Mouse (Mus musculus): Measurements from ENCODE around the gene Sdccag8. TPM values are rescaled to one million over a fixed set of nuclear protein-coding genes. Genes with fewer than 3 reads are reported as not detected.

The Sdccag8 gene
- polyA plus RNA-seq (2014; fragmentation: Nextera tagmentation; extraction: Ambion mirVana) = 21.6 and 22.6 TPM in 2 replicates

DNA sequence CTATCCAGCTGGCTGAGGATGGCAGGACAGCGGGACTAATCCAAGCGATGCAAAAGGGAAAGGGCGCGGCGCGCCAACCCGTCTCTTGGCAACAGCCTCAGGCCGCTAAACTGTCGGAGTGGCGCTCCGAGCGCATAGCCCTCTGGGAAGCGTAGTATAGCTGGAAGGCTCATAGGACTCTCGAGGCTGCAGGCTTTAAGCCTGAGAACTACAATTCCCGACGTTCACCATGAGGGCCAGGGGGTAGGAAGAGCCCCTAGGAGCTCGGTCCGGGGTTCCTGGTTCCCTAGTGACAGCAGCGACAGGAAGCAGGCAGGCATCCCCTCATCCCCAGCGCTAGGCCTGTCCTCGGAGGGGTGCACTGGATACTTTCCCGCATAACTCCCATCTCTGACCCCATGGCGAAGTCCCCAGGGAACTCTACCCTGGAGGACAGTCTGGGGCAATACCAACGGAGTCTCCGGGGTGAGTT is at the start of gene Sdccag8:
Sdccag8 (plus strand) TSS at position 70 of the 472 bp plus-strand sequence.
- H3K36me3 ChIP-seq (ENCODE audit: control insufficient read depth, insufficient read depth, low read length) = no peaks in the 10 kb centered on the region
- no peaks in the 10 kb centered on the region for H3K9me3 ChIP-seq (ENCODE audit: control insufficient read depth, low read length)
- peak within 1 kb of the TSS; percentile 100 for H3K27ac ChIP-seq (ENCODE audit: low read depth, low read length)
- H3K27me3 ChIP-seq (ENCODE audit: control insufficient read depth, insufficient read depth, low read length) = no peaks in the 10 kb centered on the region
- H3K4me1 ChIP-seq (ENCODE audit: control insufficient read depth, insufficient read depth, low read length) = peaks cover 15% of the 10 kb centered on the region; the same call in 1 of the 2 replicates
- peak within 1 kb of the TSS; percentile 98 for H3K9ac ChIP-seq (replicated peaks; ENCODE audit: low read depth, low read length)
- H3K4me2 ChIP-seq (ENCODE audit: low read depth, low read length) = peak within 1 kb of the TSS; percentile 67
- 0% methylated on average over 25 of the region's 25 CpGs for WGBS
- peak; percentile 96 for ATAC-seq (ENCODE audit: low read depth)
- H3K4me3 ChIP-seq (ENCODE audit: low read depth, low read length) = peak within 1 kb of the TSS; percentile 90

DNA sequence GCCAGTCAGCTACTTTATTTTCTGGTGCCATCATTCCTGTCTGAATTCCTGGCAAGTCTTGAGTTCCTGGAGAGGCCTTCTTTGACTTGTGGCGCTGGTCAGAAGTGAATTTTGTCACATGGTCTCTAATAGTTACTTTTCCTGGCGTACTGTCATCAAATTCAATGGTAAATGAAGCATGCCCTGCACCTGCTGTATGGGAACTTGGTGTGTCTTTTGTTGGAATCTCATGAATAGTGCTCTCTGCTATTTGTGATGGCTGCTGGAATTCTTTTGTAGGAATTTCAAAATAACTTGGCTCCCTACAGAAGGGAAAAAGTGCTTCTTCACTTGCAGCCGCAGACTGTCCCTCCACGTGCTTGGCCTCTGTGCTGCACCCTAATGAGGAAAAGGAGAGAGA is 39.9 kb upstream of the Sdccag8 start:
- H3K27ac ChIP-seq (ENCODE audit: low read depth, low read length) = no peak overlapping the region
- H3K9ac ChIP-seq (replicated peaks; ENCODE audit: low read depth, low read length) = no peak overlapping the region
- H3K4me2 ChIP-seq (ENCODE audit: low read depth, low read length) = no peak overlapping the region
- H3K27me3 ChIP-seq (ENCODE audit: control insufficient read depth, insufficient read depth, low read length) = no peaks in the 10 kb centered on the region
- H3K4me1 ChIP-seq (ENCODE audit: control insufficient read depth, insufficient read depth, low read length) = no peaks in the 10 kb centered on the region
- H3K4me3 ChIP-seq (ENCODE audit: low read depth, low read length) = no peak overlapping the region
- peaks cover 21% of the 10 kb centered on the region for H3K36me3 ChIP-seq (ENCODE audit: control insufficient read depth, insufficient read depth, low read length)
- H3K9me3 ChIP-seq (ENCODE audit: control insufficient read depth, low read length) = no peaks in the 10 kb centered on the region
- no peak for ATAC-seq (ENCODE audit: low read depth)
- 61% methylated on average over 4 of the region's 4 CpGs for WGBS

DNA sequence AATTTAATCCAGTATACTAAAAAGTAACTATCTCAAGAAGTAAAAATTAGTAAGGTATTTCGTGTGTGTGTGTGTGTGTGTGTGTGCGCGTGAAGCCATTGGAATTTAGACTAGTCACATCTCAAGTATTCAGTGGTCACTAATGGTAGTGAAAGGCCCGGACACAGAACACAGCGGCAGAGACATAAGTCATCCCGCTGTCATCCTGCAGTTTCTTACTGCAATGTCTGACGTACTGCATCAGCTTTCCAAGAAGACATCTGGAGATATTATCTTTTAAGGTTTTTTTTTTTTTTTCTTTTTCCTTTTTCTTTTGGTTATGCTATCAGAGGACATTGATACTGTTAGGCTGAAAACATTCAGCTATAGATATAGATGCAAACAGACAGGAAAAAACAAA is 25.1 kb upstream of the Sdccag8 start:
- WGBS = 84% methylated on average over 7 of the region's 7 CpGs
- Histone ChIP-seq H3K4me2 (ENCODE audit: low read depth, low read length) (no peak overlapping the region), H3K27ac (ENCODE audit: low read depth, low read length) (no peak overlapping the region), H3K4me1 (ENCODE audit: control insufficient read depth, insufficient read depth, low read length) (no peaks in the 10 kb centered on the region), H3K27me3 (ENCODE audit: control insufficient read depth, insufficient read depth, low read length) (no peaks in the 10 kb centered on the region), H3K4me3 (ENCODE audit: low read depth, low read length) (no peak overlapping the region), H3K36me3 (ENCODE audit: control insufficient read depth, insufficient read depth, low read length) (peaks cover 7% of the 10 kb centered on the region; the same call in 1 of the 2 replicates), H3K9me3 (ENCODE audit: control insufficient read depth, low read length) (no peaks in the 10 kb centered on the region), H3K9ac (replicated peaks; ENCODE audit: low read depth, low read length) (no peak overlapping the region)
- ATAC-seq (ENCODE audit: low read depth) = no peak

DNA sequence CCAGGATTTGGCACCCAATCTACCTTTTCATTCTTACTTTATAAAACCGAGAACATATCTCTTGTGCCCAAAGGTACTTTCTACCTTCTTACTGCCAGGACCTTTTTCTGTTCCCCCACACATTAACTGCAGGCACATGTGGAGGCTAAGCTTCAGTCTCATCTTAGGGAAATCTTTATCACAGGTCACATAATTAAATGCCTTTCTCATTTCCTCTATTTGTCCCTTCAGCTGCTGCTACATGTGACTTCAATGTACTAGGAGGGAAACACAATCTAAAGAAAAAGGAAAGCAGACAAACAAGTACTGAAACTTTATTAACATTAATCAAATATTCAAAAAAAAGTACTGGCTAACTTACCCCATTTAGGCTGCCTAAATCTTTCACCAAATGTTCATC is 22.3 kb upstream of the Sdccag8 start:
- Histone ChIP-seq H3K27ac (ENCODE audit: low read depth, low read length) (no peak overlapping the region), H3K9me3 (ENCODE audit: control insufficient read depth, low read length) (no peaks in the 10 kb centered on the region), H3K4me1 (ENCODE audit: control insufficient read depth, insufficient read depth, low read length) (no peaks in the 10 kb centered on the region), H3K4me2 (ENCODE audit: low read depth, low read length) (no peak overlapping the region), H3K27me3 (ENCODE audit: control insufficient read depth, insufficient read depth, low read length) (no peaks in the 10 kb centered on the region), H3K4me3 (ENCODE audit: low read depth, low read length) (no peak overlapping the region), H3K9ac (replicated peaks; ENCODE audit: low read depth, low read length) (no peak overlapping the region), H3K36me3 (ENCODE audit: control insufficient read depth, insufficient read depth, low read length) (peaks cover 3% of the 10 kb centered on the region; the same call in 1 of the 2 replicates)
- 94% methylated on average over 1 of the region's 1 CpGs for WGBS
- no peak for ATAC-seq (ENCODE audit: low read depth)

DNA sequence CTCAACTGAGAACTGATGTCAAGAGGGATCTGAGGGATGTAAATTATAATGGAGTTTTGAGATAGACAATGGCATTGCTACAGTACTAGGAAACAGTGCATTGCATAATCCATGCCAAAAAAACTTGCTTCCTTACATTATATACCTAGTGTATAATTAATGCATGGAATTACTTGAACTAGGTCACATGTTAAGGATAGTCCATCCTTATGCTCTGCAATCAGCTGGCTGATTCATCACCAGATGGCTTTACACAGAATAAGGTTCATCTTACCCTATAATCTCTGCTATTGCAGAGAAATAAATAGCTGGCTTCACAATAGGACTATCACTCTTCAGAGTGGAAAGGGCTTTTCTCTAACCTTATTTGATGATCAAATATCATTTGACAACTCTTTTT is 15.8 kb upstream of the Sdccag8 start:
- H3K27ac ChIP-seq (ENCODE audit: low read depth, low read length) = no peak overlapping the region
- no peaks in the 10 kb centered on the region for H3K27me3 ChIP-seq (ENCODE audit: control insufficient read depth, insufficient read depth, low read length)
- no peaks in the 10 kb centered on the region for H3K36me3 ChIP-seq (ENCODE audit: control insufficient read depth, insufficient read depth, low read length)
- no peak for ATAC-seq (ENCODE audit: low read depth)
- no peak overlapping the region for H3K9ac ChIP-seq (replicated peaks; ENCODE audit: low read depth, low read length)
- 0 out of 2 replicates have a peak, but pooled peaks cover 4% of the 10 kb centered on the region for H3K4me1 ChIP-seq (ENCODE audit: control insufficient read depth, insufficient read depth, low read length)
- no peak overlapping the region for H3K4me2 ChIP-seq (ENCODE audit: low read depth, low read length)
- no peaks in the 10 kb centered on the region for H3K9me3 ChIP-seq (ENCODE audit: control insufficient read depth, low read length)
- no peak overlapping the region for H3K4me3 ChIP-seq (ENCODE audit: low read depth, low read length)

DNA sequence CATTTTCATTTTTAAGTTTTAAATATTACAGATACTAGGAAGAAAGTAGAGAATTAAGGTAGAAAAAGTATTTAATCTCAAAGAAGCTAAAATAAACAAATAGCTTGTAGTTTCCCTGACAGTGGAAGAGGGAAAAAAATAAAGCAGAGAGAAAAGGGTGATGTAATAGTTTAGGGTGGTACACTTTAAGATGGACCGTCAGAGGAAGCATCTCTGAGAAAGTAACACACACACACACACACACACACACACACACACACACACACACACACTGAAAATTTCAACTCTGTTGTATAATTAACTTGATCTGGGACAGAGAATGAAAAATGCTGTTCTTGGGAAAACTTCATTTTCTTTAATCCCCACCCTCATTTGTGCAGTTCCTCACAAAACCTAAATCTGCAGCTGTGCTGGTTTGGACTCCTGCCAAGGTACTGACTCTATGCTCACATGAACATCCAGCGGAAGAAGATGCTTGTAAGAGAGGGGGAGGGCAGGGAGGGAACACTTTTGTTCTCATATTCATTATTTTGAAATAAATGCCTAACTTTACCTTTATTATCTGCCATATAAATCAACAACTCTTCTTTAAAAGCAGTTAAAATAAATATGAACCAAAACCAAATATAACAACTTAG is 13.6 kb upstream of the Sdccag8 start:
- WGBS = 23% methylated on average over 2 of the region's 2 CpGs
- H3K36me3 ChIP-seq (ENCODE audit: control insufficient read depth, insufficient read depth, low read length) = no peaks in the 10 kb centered on the region
- no peak overlapping the region for H3K4me3 ChIP-seq (ENCODE audit: low read depth, low read length)
- H3K27me3 ChIP-seq (ENCODE audit: control insufficient read depth, insufficient read depth, low read length) = no peaks in the 10 kb centered on the region
- ATAC-seq (ENCODE audit: low read depth) = no peak
- H3K9me3 ChIP-seq (ENCODE audit: control insufficient read depth, low read length) = no peaks in the 10 kb centered on the region
- H3K4me1 ChIP-seq (ENCODE audit: control insufficient read depth, insufficient read depth, low read length) = 0 out of 2 replicates have a peak, but pooled peaks cover 4% of the 10 kb centered on the region
- H3K4me2 ChIP-seq (ENCODE audit: low read depth, low read length) = no peak overlapping the region
- H3K27ac ChIP-seq (ENCODE audit: low read depth, low read length) = no peak overlapping the region; the same call in 1 of the 2 replicates
- H3K9ac ChIP-seq (replicated peaks; ENCODE audit: low read depth, low read length) = no peak overlapping the region

DNA sequence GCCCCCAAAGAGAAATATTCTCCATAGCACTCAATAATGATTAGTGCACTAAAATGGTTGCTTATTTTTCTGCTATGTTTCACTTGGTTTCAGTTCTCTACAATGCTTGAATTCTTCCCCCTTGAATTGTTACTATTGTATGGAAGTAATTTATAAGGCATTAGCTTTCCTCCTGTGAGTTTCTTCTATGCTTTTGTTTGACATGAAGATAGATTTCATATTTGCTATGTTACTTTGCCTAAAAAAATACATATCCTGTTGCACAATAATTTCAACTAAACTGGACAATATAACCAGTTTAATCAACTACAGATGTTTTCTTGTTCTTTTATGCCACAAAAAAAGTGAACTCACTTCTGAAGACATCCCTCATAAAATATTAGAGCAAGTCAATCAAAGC is 4.3 kb upstream of the Sdccag8 start:
- Histone ChIP-seq H3K9ac (replicated peaks; ENCODE audit: low read depth, low read length) (no peak overlapping the region), H3K4me3 (ENCODE audit: low read depth, low read length) (no peak overlapping the region), H3K36me3 (ENCODE audit: control insufficient read depth, insufficient read depth, low read length) (no peaks in the 10 kb centered on the region), H3K4me1 (ENCODE audit: control insufficient read depth, insufficient read depth, low read length) (peaks cover 31% of the 10 kb centered on the region; the same call in 1 of the 2 replicates), H3K9me3 (ENCODE audit: control insufficient read depth, low read length) (no peaks in the 10 kb centered on the region), H3K27me3 (ENCODE audit: control insufficient read depth, insufficient read depth, low read length) (no peaks in the 10 kb centered on the region), H3K27ac (ENCODE audit: low read depth, low read length) (no peak overlapping the region), H3K4me2 (ENCODE audit: low read depth, low read length) (no peak overlapping the region)
- no peak for ATAC-seq (ENCODE audit: low read depth)

DNA sequence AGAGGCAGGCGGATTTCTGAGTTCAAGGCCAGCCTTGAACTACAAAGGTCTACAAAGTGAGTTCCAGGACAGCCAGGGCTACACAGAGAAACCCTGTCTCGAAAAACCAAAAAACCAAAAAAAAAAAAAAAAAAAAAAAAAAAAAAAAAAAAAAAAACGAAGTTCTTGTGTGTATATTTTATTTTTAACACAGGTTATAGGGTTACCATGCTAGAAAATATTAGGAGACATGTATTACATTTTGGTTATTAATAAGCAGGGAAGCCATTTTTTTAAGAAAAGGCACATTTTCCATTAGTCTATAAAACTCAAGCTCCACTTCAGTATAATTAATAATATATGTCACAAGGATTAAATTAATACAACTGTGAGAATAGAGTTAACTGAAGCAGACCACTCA is 2.6 kb upstream of the Sdccag8 start:
- H3K4me1 ChIP-seq (ENCODE audit: control insufficient read depth, insufficient read depth, low read length) = peaks cover 29% of the 10 kb centered on the region; the same call in 1 of the 2 replicates
- no peaks in the 10 kb centered on the region for H3K36me3 ChIP-seq (ENCODE audit: control insufficient read depth, insufficient read depth, low read length)
- no peak overlapping the region for H3K27ac ChIP-seq (ENCODE audit: low read depth, low read length)
- ATAC-seq (ENCODE audit: low read depth) = no peak
- peak overlapping the region; percentile 67 for H3K4me2 ChIP-seq (ENCODE audit: low read depth, low read length)
- WGBS = 86% methylated on average over 3 of the region's 3 CpGs
- H3K27me3 ChIP-seq (ENCODE audit: control insufficient read depth, insufficient read depth, low read length) = no peaks in the 10 kb centered on the region
- 0 out of 2 replicates have a peak overlapping the region, but pooled peaks have one; percentile 98 for H3K9ac ChIP-seq (replicated peaks; ENCODE audit: low read depth, low read length)
- H3K4me3 ChIP-seq (ENCODE audit: low read depth, low read length) = peak overlapping the region; percentile 90
- no peaks in the 10 kb centered on the region for H3K9me3 ChIP-seq (ENCODE audit: control insufficient read depth, low read length)

DNA sequence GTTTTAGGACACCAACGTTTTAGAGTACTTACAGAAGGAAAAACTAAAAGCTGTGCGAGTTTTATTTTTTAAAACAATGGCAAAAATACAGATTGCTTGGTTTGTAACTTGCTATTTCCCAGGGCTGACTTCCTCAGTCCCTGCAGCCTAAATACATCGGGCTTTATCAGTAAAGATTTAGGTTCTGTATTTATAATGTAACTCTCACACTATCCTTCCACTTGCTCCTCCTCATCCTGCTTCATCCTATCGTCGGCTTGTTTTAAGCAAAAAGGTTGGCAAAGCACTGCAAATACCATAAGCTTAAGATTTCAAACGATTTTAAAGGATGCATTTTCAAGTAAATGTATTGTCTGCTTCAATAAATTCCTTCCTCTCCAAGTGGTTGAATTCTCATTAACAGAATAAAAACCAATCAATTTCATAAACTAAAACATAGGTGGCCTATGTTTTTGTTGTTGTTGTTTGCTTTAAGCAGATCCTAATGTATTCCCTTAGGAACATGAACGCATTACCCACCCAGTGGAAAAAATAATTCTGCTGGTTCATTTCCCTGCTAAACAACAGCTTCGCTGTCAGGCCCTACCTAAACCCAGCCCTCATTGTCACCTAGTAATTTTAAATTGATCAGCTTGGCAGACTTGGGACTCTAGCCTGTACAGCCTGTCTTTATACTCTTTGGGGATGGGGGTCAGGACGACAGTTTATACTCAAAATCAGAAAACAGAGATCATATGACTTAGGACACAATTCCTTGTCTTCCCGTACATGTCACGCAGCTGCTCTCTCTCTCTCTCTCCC is 1.8 kb upstream of the Sdccag8 start:
- Histone ChIP-seq H3K4me2 (ENCODE audit: low read depth, low read length) (peak overlapping the region; percentile 67), H3K27ac (ENCODE audit: low read depth, low read length) (peak overlapping the region; percentile 100), H3K36me3 (ENCODE audit: control insufficient read depth, insufficient read depth, low read length) (no peaks in the 10 kb centered on the region), H3K9ac (replicated peaks; ENCODE audit: low read depth, low read length) (peak overlapping the region; percentile 98), H3K4me3 (ENCODE audit: low read depth, low read length) (peak overlapping the region; percentile 90), H3K27me3 (ENCODE audit: control insufficient read depth, insufficient read depth, low read length) (no peaks in the 10 kb centered on the region), H3K9me3 (ENCODE audit: control insufficient read depth, low read length) (no peaks in the 10 kb centered on the region), H3K4me1 (ENCODE audit: control insufficient read depth, insufficient read depth, low read length) (peaks cover 24% of the 10 kb centered on the region; the same call in 1 of the 2 replicates)
- 16% methylated on average over 11 of the region's 11 CpGs for WGBS
- no peak for ATAC-seq (ENCODE audit: low read depth)

Data from neural tube, embryonic 14.5 days (tissue).